Mouse (Mus musculus) olfactory bulb, adult 2 months (tissue): ENCODE measurements around the gene Lrrfip2. TPM values are rescaled to one million over a fixed set of nuclear protein-coding genes. Genes with fewer than 3 reads are reported as not detected.

Source experiments
- H3K27ac ChIP-seq: fragments of 200-500 bp; 2 replicates; pipeline ENCODE4 v1.5.1; 2012; ENCODE audit warnings: low read depth, low read length; ENCODE audit not compliant: insufficient read depth
- H3K4me1 ChIP-seq: fragments of 200-500 bp; 2 replicates; pipeline ENCODE4 v1.6.1; 2012; ENCODE audit warnings: low read length; ENCODE audit not compliant: control insufficient read depth, insufficient read depth
- H3K4me3 ChIP-seq: fragments of 200-500 bp; 2 replicates; pipeline ENCODE4 v1.5.1; 2012; ENCODE audit warnings: mild to moderate bottlenecking, low read depth, low read length, moderate library complexity; ENCODE audit not compliant: insufficient read depth
- CTCF ChIP-seq: fragments of 200-500 bp; IDR thresholded peaks from 2 replicates; pipeline ENCODE4 v1.5.1; 2012; ENCODE audit warnings: low read depth, mild to moderate bottlenecking, low read length, moderate library complexity; ENCODE audit not compliant: insufficient read depth
- POLR2A ChIP-seq: fragments of 200-500 bp; IDR thresholded peaks from 2 replicates; pipeline ENCODE4 v1.6.1; 2012; ENCODE audit warnings: mild to moderate bottlenecking, low read depth, low read length, moderate library complexity; ENCODE audit not compliant: insufficient read depth
- WGBS: fragments of 180-500 bp; shearing (Covaris S2); methylation state at CpG from one replicate; pipeline ENCODE4 v1.1.7; 2018; 5-methylcytosine and 5-hydroxymethylcytosine counted together
- polyA plus RNA-seq: library from polyadenylated mRNA; stranded (reverse); fragments of >200 nt; gene quantifications from 2 replicates; pipeline ENCODE4 v1.2.4, GENCODE M21; 2012; ENCODE audit warnings: low replicate concordance; ENCODE audit not compliant: missing spikeins, insufficient read depth, insufficient read length

Gene Lrrfip2
- polyA plus RNA-seq, 1 experiment: not detected

- Histone ChIP-seq H3K27ac (no peak overlapping the region), H3K4me1 (peaks cover 9% of the 10 kb centered on the region), H3K4me3 (no peak overlapping the region)
- WGBS: 80% methylated on average over 2 of the region's 2 CpGs
- TF ChIP-seq POLR2A (no peak), CTCF (no peak)
Measured at GRCm38 (mm10) chr9:111148414-111148813, 31.0 kb downstream of the Lrrfip2 start.

DNA sequence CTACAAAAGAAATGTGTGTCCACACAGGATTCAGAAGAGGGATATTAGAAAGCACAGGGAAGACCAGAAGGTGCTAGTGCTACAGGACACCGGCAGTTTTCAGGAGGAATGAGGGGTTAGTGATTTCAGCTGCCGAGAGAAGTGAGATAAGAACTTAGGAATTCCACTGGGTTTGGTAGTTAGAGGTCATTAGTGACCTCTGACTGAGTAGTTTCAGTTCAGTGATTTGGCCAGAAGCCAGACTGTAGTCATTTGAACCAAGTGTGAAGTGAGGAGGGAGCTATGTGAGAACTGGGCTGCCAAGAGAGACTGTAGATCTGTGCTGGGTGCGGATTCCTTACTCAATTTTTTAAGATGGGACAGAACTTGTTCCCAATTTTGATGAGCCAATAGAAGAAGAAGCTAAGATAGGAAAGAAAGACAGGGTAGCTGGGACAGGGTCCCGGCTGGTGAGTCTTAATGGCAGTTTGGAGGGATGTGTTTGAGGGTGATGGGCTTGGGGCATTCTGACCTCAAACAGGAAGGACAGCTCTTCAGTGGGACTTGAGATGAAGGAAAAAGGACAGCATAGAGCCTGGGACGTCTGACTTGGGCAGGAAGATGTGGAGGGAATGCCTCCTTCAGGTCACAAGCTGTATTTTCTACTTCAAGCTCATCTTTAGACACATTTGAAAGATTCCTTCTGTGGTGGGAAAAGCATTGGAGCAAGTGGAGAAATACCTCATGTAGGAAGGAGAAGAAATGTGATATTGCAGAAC is 32.0 kb downstream of the Lrrfip2 start:
- Histone ChIP-seq H3K27ac (no peak overlapping the region), H3K4me1 (peaks cover 9% of the 10 kb centered on the region), H3K4me3 (no peak overlapping the region)
- TF ChIP-seq CTCF: no peak
- TF ChIP-seq POLR2A: no peak
- WGBS: 79% methylated on average over 5 of the region's 5 CpGs

GRCm38 (mm10) chr9:111152314-111152897 is 35.0 kb downstream of the Lrrfip2 start:
- TF ChIP-seq CTCF (no peak), POLR2A (no peak)
- 92% methylated on average over 2 of the region's 2 CpGs for WGBS
- Histone ChIP-seq H3K4me1 (0 out of 2 replicates have a peak, but pooled peaks cover 2% of the 10 kb centered on the region), H3K4me3 (no peak overlapping the region), H3K27ac (no peak overlapping the region)

DNA sequence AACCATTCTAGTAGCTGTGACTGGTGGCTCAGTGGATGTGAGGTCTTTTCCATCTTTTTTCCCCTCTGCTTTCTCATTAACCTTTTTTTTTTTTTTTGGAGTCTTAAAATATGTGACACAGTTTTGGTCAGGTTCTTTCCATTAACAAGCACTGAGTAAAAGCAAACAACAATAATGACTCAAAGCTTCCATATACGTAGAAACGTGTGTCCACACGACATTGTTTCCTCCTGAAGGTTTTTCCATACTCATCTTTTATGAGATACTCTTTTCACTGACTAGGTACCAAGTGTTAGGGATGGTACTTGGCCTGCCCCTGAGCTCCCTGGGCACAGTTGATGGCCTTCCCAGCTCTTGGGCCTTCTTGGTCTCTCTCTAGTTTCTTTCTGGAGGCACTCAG is 35.6 kb downstream of the Lrrfip2 start:
- WGBS: 81% methylated on average over 3 of the region's 3 CpGs
- TF ChIP-seq POLR2A (no peak), CTCF (no peak)
- no peak overlapping the region for H3K4me3 ChIP-seq
- no peak overlapping the region for H3K27ac ChIP-seq
- 0 out of 2 replicates have a peak, but pooled peaks cover 2% of the 10 kb centered on the region for H3K4me1 ChIP-seq

DNA sequence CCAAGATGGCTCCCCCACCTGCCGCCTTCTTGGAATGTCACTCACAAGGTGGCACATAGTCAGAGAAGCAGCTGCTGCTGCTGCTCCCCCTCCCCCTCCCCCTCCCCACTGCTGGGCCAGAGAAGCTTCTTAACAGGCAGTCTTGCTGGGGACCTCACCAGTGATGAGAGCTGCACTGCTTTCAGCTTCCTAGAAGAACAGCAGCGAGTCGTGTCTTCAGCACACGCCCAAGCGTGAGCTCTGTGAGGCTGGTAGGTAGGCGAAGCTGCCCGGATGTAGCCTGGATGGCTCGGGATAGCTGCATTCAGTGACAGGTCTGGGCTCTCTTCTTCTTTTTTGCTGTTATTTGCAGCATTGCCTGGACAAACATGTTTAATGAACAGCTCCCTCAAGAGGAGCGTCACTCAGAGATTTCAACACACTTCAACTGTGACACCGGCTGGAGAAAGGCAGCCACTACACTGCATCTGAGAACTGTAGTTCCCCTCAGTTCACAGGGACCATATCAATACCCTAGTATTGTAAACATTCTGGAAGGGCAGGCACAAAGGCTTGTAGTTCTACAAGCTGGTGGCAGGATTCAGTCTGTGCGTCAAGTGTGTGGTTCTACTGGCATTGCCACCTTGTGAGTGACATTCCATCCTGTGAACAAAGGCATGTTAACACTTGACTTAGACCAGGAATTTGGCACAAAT is 38.5 kb downstream of the Lrrfip2 start:
- WGBS: 82% methylated on average over 11 of the region's 11 CpGs
- TF ChIP-seq POLR2A (no peak), CTCF (no peak)
- H3K27ac ChIP-seq: no peak overlapping the region
- no peak overlapping the region for H3K4me3 ChIP-seq
- H3K4me1 ChIP-seq: 0 out of 2 replicates have a peak, but pooled peaks cover 2% of the 10 kb centered on the region

GRCm38 (mm10) chr9:111159562-111159961 is 42.2 kb downstream of the Lrrfip2 start:
- WGBS: 55% methylated on average over 1 of the region's 1 CpGs
- H3K4me3 ChIP-seq: no peak overlapping the region
- H3K4me1 ChIP-seq: 0 out of 2 replicates have a peak, but pooled peaks cover 2% of the 10 kb centered on the region
- no peak for TF ChIP-seq CTCF
- no peak for TF ChIP-seq POLR2A
- no peak overlapping the region for H3K27ac ChIP-seq

DNA sequence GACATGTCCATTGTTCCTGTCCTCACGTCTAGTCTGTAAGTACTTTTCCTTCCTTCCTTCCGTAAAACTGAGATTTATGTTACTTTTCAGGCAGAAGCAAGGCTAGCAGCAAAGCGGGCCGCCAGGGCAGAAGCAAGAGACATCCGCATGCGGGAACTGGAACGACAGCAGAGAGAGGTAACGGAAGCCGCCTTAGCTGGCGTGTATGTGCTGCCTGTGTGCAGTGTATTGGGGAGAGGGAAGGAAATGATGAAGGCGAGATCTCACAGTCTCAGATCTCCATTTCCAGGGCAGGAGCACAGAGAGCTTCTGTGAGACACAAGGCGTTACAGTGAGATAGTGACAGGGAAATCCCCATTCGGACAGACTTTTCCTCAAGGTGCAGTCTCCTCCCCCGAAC is 43.8 kb downstream of the Lrrfip2 start:
- TF ChIP-seq POLR2A: no peak
- TF ChIP-seq CTCF: no peak
- WGBS: 88% methylated on average over 14 of the region's 14 CpGs

GRCm38 (mm10) chr9:111166612-111167011 is 49.2 kb downstream of the Lrrfip2 start:
- WGBS: 56% methylated on average over 4 of the region's 4 CpGs
- no peak for TF ChIP-seq CTCF
- TF ChIP-seq POLR2A: no peak
- Histone ChIP-seq H3K4me3 (no peak overlapping the region), H3K27ac (no peak overlapping the region), H3K4me1 (no peaks in the 10 kb centered on the region)

More for the DNA sequence above, 43.8 kb downstream of the Lrrfip2 start:
- H3K4me3 ChIP-seq: no peak overlapping the region
- H3K4me1 ChIP-seq: 0 out of 2 replicates have a peak, but pooled peaks cover 2% of the 10 kb centered on the region
- H3K27ac ChIP-seq: no peak overlapping the region

DNA sequence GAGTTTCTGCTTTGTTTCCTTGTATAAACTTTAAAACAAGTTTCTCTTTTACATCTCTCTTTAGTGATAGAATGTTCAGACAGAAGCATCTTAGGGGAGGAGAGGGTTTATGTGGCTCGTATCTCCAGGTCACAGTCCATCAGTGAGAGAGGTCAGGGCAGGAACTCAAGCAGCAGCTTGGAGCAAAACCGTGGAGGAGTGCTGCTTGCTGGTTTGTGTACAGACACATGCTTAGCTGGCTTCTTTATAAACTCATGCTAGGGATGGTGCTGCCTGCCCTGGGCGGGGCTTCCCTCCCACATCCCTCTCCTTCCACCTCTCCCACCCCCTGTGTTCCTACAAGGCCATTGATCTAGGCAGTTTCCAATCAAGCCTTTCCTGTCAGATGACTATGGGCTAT is 53.0 kb downstream of the Lrrfip2 start:
- Histone ChIP-seq H3K27ac (no peak overlapping the region), H3K4me3 (no peak overlapping the region), H3K4me1 (no peaks in the 10 kb centered on the region)
- TF ChIP-seq POLR2A (no peak), CTCF (no peak)
- WGBS: 70% methylated on average over 3 of the region's 3 CpGs
